Mouse (Mus musculus) brain, embryonic 14.5 days (tissue): ENCODE results near the gene Adgrd1.

Experiments used
- CTCF ChIP-seq: fragments of 200-500 bp; IDR thresholded peaks from 2 replicates; pipeline ENCODE4 v1.5.1; 2012; ENCODE audit warnings: inconsistent platforms, mild to moderate bottlenecking, moderate library complexity, borderline replicate concordance; ENCODE audit not compliant: insufficient read depth, insufficient read length; ENCODE audit errors: extremely low read depth
- POLR2A ChIP-seq: fragments of 200-500 bp; IDR thresholded peaks from 2 replicates; pipeline ENCODE4 v1.6.1; 2012; ENCODE audit warnings: mild to moderate bottlenecking, inconsistent platforms, borderline replicate concordance; ENCODE audit not compliant: poor library complexity, insufficient read depth, insufficient read length, severe bottlenecking; ENCODE audit errors: extremely low read depth

DNA sequence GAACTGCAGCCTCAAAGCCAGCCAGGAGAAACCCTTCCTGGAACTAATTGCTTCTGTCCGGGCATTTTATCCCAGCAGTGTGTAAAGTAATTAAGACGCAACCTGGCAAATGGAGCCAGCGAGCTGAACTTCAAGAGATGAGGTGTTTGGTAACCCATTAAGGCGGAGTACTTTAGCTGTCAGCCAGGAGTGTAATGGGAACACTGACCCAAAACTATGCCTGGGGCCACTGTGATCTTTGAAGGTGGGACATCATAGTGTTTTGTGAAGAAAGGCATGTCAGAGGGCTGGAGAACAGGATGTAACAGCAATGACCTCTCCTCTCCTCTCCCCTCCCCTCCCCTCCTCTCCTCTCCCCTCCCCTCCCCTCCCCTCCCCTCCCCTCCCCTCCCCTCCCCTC is 7.5 kb downstream of the Adgrd1 start:
- TF ChIP-seq POLR2A (no peak), CTCF (no peak)
